Mouse (Mus musculus): Measurements from ENCODE around the gene Pbx1.

GRCm38 (mm10) chr1:168394535-168394934 lies 37.5 kb downstream of the Pbx1 start:
- TF ChIP-seq CTCF (conservative IDR thresholded peaks at IDR 0.05; ENCODE audit: low read length): no peak
- no peak for TF ChIP-seq POU5F1 (IDR thresholded peaks at IDR 0.05; ENCODE audit: borderline replicate concordance, low read length)
- TF ChIP-seq NANOG (IDR thresholded peaks at IDR 0.05; ENCODE audit: borderline replicate concordance, low read length): no peak
